Mouse (Mus musculus) cerebellum, adult 2 months (tissue): ENCODE measurements around the gene Atp1a4.

Source experiments
- CTCF ChIP-seq: fragments of 200-500 bp; IDR thresholded peaks from 2 replicates; pipeline ENCODE4 v1.5.1; 2011; ENCODE audit warnings: low read depth, mild to moderate bottlenecking, control low read depth, low read length, moderate library complexity, borderline replicate concordance; ENCODE audit not compliant: insufficient read depth
- POLR2A ChIP-seq: fragments of 200-500 bp; IDR thresholded peaks from 2 replicates; pipeline ENCODE4 v1.6.1; 2011; ENCODE audit warnings: low read length, control low read depth, borderline replicate concordance; ENCODE audit not compliant: insufficient read depth

- TF ChIP-seq CTCF, result no peak
- no peak for TF ChIP-seq POLR2A
Observed at GRCm38 (mm10) chr1:172271765-172272164, 13.6 kb upstream of the Atp1a4 start.
